Mouse (Mus musculus) C2C12 (cell line): ENCODE data around the gene Vmn1r139. TPM values are rescaled to one million over a fixed set of nuclear protein-coding genes. Genes with fewer than 3 reads are reported as not detected.
"Not testable (repeated sequence)": the region's sequence is repeated elsewhere in the genome, so short reads cannot be mapped to it uniquely, and the experiment has no call there.

Experiments used
- H3K27me3 ChIP-seq: one replicate; pipeline ENCODE4 v1.6.1; 2011; ENCODE audit not compliant: control insufficient read depth, insufficient read depth, insufficient read length
- H3K36me3 ChIP-seq: one replicate; pipeline ENCODE4 v1.6.1; 2011; ENCODE audit not compliant: control insufficient read depth, insufficient read depth
- H3K4me3 ChIP-seq: one replicate; pipeline ENCODE4 v1.5.1; 2011; ENCODE audit warnings: mild to moderate bottlenecking, control low read depth; ENCODE audit not compliant: poor library complexity, insufficient read depth, severe bottlenecking
- H3K79me2 ChIP-seq: one replicate; pipeline ENCODE4 v1.6.1; 2011; ENCODE audit not compliant: control insufficient read depth, insufficient read depth
- H3K79me3 ChIP-seq: one replicate; pipeline ENCODE4 v1.6.1; 2011; ENCODE audit warnings: low read depth, control low read depth
- H3ac ChIP-seq: one replicate; pipeline ENCODE3; 2011; ENCODE audit warnings: low read depth; ENCODE audit not compliant: control insufficient read depth, insufficient read length
- long read RNA-seq, 2 experiments: library from polyadenylated mRNA; unstranded; transcript quantifications; one replicate each; pipeline ENCODE4 v2.0.0; 2019 to 2020
- polyA plus RNA-seq: library from polyadenylated mRNA; unstranded; fragments of >200 nt; fragmentation: generic; extraction: Trizol; gene quantifications from one replicate; pipeline ENCODE4 v1.2.1, GENCODE M21; 2012; ENCODE audit warnings: missing spikeins

Gene Vmn1r139
- not detected for polyA plus RNA-seq
- long read RNA-seq, experiment 1 = 0 reads
- long read RNA-seq, experiment 2 = 0 reads

- not testable (repeated sequence) for H3K27me3 ChIP-seq, H3ac ChIP-seq, H3K36me3 ChIP-seq, H3K79me3 ChIP-seq, H3K79me2 ChIP-seq, H3K4me3 ChIP-seq
Measured at GRCm38 (mm10) chr7:22068757-22069156, at the start of gene Vmn1r139. TSS of gene Vmn1r139 (plus strand) at chr7:22069057.

GRCm38 (mm10) chr7:22028797-22029196 lies 40.1 kb upstream of the Vmn1r139 start, which contains the start of gene Vmn1r138:
TSS of gene Vmn1r138 (minus strand) at chr7:22028897.
- H3ac ChIP-seq, H3K36me3 ChIP-seq, H3K27me3 ChIP-seq, H3K4me3 ChIP-seq, H3K79me3 ChIP-seq, H3K79me2 ChIP-seq: not testable (repeated sequence)

GRCm38 (mm10) chr7:22056205-22056604 lies 12.7 kb upstream of the Vmn1r139 start, which contains the start of gene Gm6176:
TSS of gene Gm6176 (minus strand) at chr7:22056305.
- H3K79me3 ChIP-seq, H3ac ChIP-seq, H3K36me3 ChIP-seq, H3K27me3 ChIP-seq, H3K79me2 ChIP-seq, H3K4me3 ChIP-seq: not testable (repeated sequence)

GRCm38 (mm10) chr7:22118145-22118544 lies 49.3 kb downstream of the Vmn1r139 start, which contains the start of gene Gm16451:
TSS of gene Gm16451 (minus strand) at chr7:22118245.
- H3K79me3 ChIP-seq, H3K27me3 ChIP-seq, H3K79me2 ChIP-seq, H3K4me3 ChIP-seq, H3ac ChIP-seq, H3K36me3 ChIP-seq: not testable (repeated sequence)

GRCm38 (mm10) chr7:22134641-22135040 lies 65.8 kb downstream of the Vmn1r139 start, which contains the start of gene Gm10666:
TSS of gene Gm10666 (minus strand) at chr7:22134741.
- H3K36me3 ChIP-seq, H3K4me3 ChIP-seq, H3K79me3 ChIP-seq, H3K27me3 ChIP-seq, H3ac ChIP-seq, H3K79me2 ChIP-seq: not testable (repeated sequence)

Other genes with a start within 250 kb of the Vmn1r139 start
- gene Vmn1r135, start 236.7 kb upstream of the Vmn1r139 start, polyA plus RNA-seq = not detected
- not detected for gene Gm5725, start 224.8 kb upstream of the Vmn1r139 start, polyA plus RNA-seq
- gene Gm5891, start 147.8 kb upstream of the Vmn1r139 start, polyA plus RNA-seq = not detected
- not detected for gene Vmn1r137, start 74.5 kb upstream of the Vmn1r139 start, polyA plus RNA-seq
- gene Vmn1r138, start 40.2 kb upstream of the Vmn1r139 start, polyA plus RNA-seq = not detected
- not detected for gene Gm6176, start 12.8 kb upstream of the Vmn1r139 start, polyA plus RNA-seq
- gene Gm16451, start 49.2 kb downstream of the Vmn1r139 start, polyA plus RNA-seq = not detected
- gene Gm10666, start 65.7 kb downstream of the Vmn1r139 start, polyA plus RNA-seq = not detected
- gene Vmn1r142, start 95.0 kb downstream of the Vmn1r139 start, polyA plus RNA-seq = not detected
- gene Vmn1r143, start 120.3 kb downstream of the Vmn1r139 start, polyA plus RNA-seq = not detected
- gene Gm8653, start 132.2 kb downstream of the Vmn1r139 start, polyA plus RNA-seq = not detected
- not detected for gene Gm8453, start 160.4 kb downstream of the Vmn1r139 start, polyA plus RNA-seq